Mouse (Mus musculus): ENCODE results near the gene Enoph1.

GRCm38 (mm10) chr5:100000500-100000899 is 39.3 kb upstream of the Enoph1 start:
- no peak for TF ChIP-seq POLR2A (IDR thresholded peaks at IDR 0.05; ENCODE audit: insufficient read depth, low read depth, low read length)
- TF ChIP-seq CTCF (IDR thresholded peaks at IDR 0.05; ENCODE audit: insufficient read depth, low read depth, low read length), result no peak

Measured in olfactory bulb, adult 2 months (tissue).